Mouse (Mus musculus) left cerebral cortex, adult 2 months (tissue): ENCODE results near the gene Tgm2. TPM values are rescaled to one million over a fixed set of nuclear protein-coding genes. Genes with fewer than 3 reads are reported as not detected.
A peak's percentile ranks its signal among the peaks of the same experiment; 100 is the strongest.

Source experiments
- DNase-seq, 2 experiments: peaks; one replicate each; pipeline ENCODE4 v3.0.0; 2021 to 2022; ENCODE audit warnings: low spot score in 2 of 2, mixed read lengths in 1 of 2; ENCODE audit errors: extremely low spot score in 1 of 2
- H3K27ac ChIP-seq: fragments of 200-600 bp; 2 replicates; pipeline ENCODE4 v1.8.1; 2022
- H3K4me3 ChIP-seq: fragments of 200-600 bp; 2 replicates; pipeline ENCODE4 v1.8.1; 2022
- CTCF ChIP-seq: fragments of 200-600 bp; IDR thresholded peaks from 2 replicates; pipeline ENCODE4 v1.8.1; 2022; ENCODE audit warnings: antibody characterized with exemption, mild to moderate bottlenecking, moderate library complexity
- intact Hi-C: fragments of 180-260 bp; cut with DNase I; formaldehyde crosslinking; loops from one replicate; pipeline ENCODE4 v1.15.1; 2025
- total RNA-seq, 2 experiments: library from RNA; stranded (reverse); gene quantifications; 2 replicates each; pipeline ENCODE4 v1.2.3; 2021

Tgm2 gene
- total RNA-seq, 2 experiments from 2014 or later: 12.9 to 14.6 TPM

DNA sequence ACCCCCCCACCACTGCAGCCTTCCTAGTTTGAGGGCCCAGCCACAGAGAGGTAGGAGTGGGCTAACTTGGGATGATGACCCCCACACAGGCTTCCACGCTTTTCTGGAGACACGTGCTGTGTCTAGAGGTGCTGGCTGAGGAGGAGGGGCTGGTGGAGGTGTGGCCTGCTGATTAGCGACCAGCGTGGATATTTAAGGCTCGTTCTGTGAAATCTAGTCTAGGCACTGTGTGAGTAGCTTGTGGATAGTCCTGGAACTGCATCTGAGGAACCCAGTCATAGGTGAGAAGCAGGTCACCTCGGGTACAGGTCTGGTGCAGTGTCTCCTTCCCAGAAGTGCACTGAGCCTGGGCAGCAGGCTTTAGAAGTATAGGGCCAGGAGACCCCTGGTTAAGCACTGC, 29.6 kb downstream of the Tgm2 start:
- Histone ChIP-seq H3K4me3 (no peak overlapping the region), H3K27ac (no peak overlapping the region)
- intact Hi-C loops: no loop called here
- no peak for DNase-seq
- TF ChIP-seq CTCF: no peak

DNA sequence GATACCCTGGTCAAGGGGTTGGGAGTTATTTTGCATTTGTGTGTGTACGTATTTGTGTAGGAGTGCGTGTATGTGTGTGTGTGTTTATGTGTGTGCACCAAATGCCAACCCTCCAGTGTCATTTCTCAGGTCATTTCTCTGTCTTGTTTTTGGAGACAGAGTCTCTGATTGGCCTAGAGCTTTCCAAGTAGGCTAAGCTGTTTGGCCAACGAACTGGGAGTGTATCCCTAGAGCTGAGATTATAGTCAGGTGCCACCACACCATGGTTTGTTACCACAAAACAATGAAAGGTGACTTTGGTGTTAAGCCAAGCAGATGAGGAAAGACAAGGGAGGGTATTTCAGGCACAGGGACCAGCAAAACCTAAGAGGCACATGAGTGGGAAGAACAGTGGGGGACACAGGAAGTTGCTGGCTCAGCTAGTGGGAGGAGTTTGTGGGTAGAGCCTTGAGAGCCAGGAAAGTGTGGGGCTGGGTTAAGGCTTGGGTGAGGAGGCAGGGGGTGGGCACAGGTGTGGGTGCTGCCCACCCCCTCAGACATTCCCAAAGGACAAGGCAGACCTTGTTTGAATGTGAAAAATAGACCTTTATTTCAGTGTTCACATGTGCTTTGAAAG, 30.3 kb downstream of the Tgm2 start:
- no peak overlapping the region for H3K27ac ChIP-seq
- intact Hi-C loops: no loop called here
- H3K4me3 ChIP-seq: no peak overlapping the region
- no peak for TF ChIP-seq CTCF
- no peak for DNase-seq

DNA sequence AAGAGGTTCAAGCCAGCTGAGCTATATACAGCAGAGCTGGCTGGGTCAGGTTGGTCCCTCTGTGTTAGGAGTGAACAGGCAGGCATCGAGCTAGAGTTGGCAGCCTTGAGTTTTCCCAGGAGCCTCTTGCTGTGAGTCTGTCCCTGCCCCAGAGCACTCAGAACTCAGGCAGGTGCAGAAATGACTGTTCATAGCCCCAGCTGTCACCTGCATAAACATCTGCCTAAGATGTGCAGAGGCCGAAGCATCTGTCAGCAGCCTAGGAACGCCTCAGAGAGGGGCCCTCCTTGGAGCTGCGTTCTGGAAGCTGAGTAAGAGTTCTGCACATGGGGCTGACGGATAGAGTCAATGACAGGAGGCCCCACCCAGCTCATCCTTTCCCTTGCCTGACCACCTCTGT, 31.3 kb downstream of the Tgm2 start:
- Histone ChIP-seq H3K4me3 (no peak overlapping the region), H3K27ac (no peak overlapping the region)
- no peak for DNase-seq
- TF ChIP-seq CTCF: no peak
- intact Hi-C loops: no loop called here

DNA sequence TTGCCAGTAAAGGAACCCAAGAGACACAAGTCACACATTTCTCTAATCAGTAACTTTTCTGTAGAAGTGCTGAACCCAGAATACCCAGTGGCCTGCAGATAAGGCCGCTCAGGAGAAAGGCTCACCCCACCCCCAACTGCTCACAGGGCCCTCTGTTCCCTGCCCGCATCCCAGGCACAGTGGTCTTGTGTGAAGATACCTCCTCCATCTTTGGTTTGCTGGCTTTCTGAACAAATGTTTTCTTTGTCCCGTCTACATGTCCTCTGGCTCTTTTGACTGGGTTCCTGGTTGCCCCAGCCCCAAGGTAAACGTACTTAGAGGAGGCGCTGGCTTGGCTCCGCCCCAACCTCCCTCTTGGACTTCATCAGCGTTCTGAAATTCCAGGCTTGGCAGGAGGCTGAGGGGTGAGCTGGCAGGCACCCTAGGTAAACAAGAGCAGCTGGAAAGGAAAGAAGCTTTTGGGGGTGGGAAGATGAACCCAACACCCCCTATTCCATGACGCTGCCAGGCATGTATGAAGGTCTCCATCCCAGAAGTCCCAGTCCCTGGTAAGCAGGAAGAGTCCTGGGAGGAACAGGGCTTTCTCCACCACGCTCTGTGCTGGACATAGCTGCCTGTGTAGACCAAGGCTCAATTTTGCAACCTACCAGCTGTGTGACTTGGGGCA, 32.5 kb downstream of the Tgm2 start:
- intact Hi-C loops: no loop called here
- TF ChIP-seq CTCF: no peak
- H3K4me3 ChIP-seq: no peak overlapping the region
- no peak overlapping the region for H3K27ac ChIP-seq
- DNase-seq: no peak

DNA sequence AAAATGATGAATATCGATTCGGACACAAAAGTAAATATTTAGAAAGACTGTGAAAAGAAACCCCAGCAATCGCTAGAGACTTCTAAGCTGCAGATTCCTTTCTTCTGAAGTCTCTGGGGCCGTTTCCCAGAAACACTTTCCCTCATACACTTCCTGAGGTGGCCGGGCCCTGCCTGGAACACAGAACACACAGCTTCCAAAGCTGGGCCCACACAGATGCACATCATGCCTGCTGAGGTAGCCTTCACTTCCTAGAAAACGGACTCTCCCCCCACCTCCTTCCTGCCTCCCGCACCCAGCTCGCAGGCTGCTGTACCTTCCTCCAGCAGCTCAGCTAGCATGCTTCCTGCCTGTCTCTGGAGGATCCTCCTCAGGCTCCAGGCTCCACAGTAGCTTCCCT, 36.7 kb downstream of the Tgm2 start:
- no peak for DNase-seq
- Histone ChIP-seq H3K27ac (no peak overlapping the region), H3K4me3 (no peak overlapping the region)
- TF ChIP-seq CTCF: no peak
- intact Hi-C loops: loop anchor here (2.0 kb wide), 1 partner anchor 37 kb away; the partner anchor contains the start of gene Tgm2

DNA sequence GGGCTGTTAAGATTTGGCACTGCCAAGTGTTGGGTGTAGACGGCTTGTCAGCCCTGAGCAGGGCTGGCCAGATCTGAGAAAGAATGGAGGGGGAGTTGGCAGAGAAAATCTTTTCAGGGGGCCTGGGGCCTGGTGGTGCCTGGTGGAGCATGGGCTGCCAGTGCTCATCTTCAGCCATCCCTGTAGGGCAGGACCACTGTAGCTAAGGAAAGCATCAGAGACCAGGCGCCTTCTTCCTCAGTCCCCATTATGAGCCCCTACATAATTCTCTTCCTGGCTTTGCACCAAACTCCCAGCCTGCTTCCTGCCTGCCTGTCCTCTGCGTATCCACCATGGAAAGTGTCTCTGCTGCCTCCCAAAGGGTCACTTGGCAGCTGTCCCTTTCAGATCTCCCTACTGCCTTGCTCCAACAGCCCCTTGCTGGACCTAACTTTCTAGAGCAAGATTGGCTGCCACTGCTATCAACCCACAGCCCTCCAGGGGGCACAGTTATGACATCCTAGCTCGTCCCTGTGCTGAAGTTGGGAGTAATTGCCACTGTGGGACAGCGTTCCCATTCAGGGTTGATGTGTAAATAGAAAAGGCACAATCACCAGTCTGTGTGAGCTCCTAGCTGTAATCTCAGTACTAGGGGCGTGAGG, 39.2 kb downstream of the Tgm2 start:
- peak in 1 of 2 experiments; percentile 24 for DNase-seq
- no peak overlapping the region for H3K27ac ChIP-seq

DNA sequence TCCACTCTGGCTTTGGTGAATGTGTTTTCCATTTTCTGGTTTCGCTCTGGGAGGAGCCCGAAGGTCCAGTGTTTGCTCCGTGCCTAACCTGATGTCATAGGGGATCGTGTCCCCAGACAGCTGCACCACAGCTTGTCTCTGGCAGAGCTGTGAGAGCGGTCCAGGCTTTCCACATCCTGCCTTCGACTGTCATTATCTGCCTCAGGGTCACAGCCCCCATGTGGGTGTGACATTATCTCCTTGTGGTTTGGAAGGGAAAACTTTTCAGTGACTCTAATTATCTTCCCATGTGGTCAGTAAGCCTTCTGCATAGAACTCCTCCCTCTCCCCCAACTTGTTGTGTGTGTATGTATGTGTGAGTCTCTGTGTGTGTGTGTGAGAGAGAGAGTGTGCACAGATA, 40.6 kb downstream of the Tgm2 start:
- intact Hi-C loops: no loop called here
- H3K4me3 ChIP-seq: no peak overlapping the region
- TF ChIP-seq CTCF: no peak
- no peak for DNase-seq
- H3K27ac ChIP-seq: no peak overlapping the region

More for the DNA sequence above, 39.2 kb downstream of the Tgm2 start:
- intact Hi-C loops: loop anchor here (1.0 kb wide), 1 partner anchor 97 kb away; no protein-coding TSS in a partner anchor
- peak; percentile 61 for TF ChIP-seq CTCF
- no peak overlapping the region for H3K4me3 ChIP-seq

DNA sequence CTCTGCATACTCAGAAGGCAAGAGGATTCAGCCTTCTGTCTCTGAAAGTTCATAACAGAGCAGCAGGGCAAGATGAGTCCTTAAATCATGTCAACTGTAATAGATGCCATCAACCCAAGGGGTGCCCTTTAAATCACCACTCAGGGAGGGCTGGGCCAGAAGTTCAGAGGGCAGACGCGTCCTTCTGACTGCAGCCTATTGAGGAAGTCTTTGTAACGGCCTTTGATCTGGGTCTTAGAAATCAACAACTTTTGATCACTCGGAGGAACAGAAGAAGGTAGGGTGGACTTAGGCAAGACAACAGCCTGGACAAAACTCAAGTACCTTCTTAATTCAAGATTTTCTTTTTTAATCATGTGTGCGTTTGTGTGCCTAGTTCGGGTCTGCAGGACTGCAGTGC, 41.3 kb downstream of the Tgm2 start:
- H3K27ac ChIP-seq: no peak overlapping the region
- TF ChIP-seq CTCF: no peak
- no peak for DNase-seq
- intact Hi-C loops: no loop called here
- no peak overlapping the region for H3K4me3 ChIP-seq

DNA sequence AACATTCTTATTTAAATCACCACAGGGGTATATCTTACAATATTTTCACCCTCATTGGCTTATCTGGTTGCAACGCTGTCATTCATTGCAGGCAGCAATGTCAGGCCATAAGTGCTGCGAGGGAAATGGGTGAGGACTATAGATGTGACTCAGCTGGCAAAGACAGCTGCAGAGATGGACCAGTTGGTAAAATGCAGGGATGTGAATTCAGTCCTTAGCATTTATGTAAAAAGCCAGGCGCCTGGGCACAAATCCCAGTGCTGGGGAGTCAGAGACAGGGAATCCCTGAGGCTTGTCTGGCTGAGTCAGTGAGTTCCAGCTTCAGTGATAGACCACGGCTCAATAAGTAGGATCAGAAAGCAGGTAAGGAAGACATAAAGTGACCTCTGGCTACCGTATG, 44.5 kb downstream of the Tgm2 start:
- Histone ChIP-seq H3K27ac (no peak overlapping the region), H3K4me3 (no peak overlapping the region)
- intact Hi-C loops: no loop called here
- DNase-seq: peak in 1 of 2 experiments; percentile 40
- no peak for TF ChIP-seq CTCF

DNA sequence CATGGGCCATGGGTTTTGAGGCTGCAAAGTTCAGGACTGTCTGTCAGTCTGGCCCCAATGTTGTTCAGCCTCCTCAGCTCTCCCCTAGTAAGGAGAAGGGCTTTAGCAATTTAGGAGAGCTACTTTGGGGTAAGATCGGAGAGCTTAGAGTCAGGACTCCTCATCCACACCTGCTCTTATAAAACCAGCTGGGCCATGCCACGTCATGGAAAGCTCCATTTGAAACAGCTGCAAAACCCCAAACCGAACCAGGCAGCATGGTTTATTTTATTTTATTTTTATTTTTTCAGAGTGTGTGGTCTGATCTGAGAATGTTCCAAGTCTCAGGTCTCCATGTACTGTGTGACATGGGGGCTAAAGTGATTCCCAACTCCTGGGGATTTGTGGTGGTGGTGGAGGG, 46.7 kb downstream of the Tgm2 start:
- intact Hi-C loops: no loop called here

DNA sequence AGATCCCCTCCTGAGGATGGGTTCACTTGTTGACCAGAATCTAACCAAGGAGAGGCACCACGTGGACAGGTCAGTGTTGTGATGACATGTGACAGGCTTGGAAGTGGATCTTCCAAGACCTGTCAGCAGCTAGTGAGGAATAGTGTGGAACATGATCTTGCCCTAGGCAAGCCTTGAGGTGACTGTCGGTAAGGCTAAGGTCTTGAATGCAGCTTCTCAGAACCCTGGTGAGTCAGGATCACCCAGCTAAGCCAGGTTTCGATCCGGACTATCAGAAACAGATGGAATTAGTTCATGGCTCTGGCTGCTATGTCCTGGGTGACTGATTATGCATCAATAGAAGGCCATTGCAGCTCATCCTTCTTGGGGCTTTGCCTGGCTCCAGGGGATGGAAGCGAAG, 47.5 kb downstream of the Tgm2 start:
- TF ChIP-seq CTCF: no peak
- intact Hi-C loops: no loop called here
- Histone ChIP-seq H3K4me3 (no peak overlapping the region), H3K27ac (no peak overlapping the region)
- no peak for DNase-seq

More for the DNA sequence above, 46.7 kb downstream of the Tgm2 start:
- Histone ChIP-seq H3K4me3 (no peak overlapping the region), H3K27ac (no peak overlapping the region)
- no peak for DNase-seq
- TF ChIP-seq CTCF: no peak

DNA sequence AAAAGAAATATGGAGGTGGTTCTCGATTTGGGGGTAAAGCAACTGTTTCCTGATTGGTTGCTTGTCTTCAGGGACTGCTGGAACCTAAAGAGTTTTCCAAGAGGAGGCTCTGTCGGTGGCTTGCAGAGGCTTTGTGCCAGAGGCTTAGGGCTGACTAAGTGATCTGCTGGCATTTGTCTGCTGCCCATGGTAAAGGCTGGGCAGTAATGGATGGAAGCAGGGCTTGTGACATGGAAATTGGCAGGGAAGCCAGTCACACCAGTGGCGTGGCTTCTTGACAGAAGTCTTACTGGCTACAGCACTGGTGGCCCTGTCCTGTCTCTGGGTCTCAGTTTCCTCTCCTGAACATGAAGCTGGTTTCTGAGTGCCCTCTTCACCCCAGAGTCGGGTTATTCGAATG, 49.2 kb downstream of the Tgm2 start:
- no peak overlapping the region for H3K4me3 ChIP-seq
- no peak for TF ChIP-seq CTCF
- DNase-seq: no peak
- intact Hi-C loops: no loop called here
- no peak overlapping the region for H3K27ac ChIP-seq

DNA sequence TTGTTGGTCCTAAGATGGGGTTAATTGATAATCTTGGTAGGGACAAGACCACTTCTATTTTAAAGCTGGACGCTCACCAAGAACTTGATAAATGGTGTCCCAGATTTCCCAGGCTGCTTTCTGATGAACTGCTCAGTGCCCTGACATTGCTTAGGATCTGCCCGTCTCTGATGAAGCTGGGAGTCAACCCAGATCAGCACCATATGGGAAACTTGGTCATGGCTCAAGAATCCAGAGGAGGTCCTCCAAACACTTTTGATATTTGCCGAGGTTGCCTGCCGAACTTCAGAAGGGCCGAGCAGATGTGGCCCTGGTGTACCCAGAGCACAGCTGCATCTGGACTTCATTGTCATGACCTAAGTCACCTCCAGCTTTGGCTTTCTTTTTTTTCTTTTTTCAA, 51.4 kb downstream of the Tgm2 start:
- intact Hi-C loops: no loop called here
- H3K4me3 ChIP-seq: no peak overlapping the region
- H3K27ac ChIP-seq: no peak overlapping the region
- DNase-seq: no peak
- no peak for TF ChIP-seq CTCF
